Mouse (Mus musculus) lung, postnatal 0 days (tissue): ENCODE data around the gene Fam189a1. TPM values are rescaled to one million over a fixed set of nuclear protein-coding genes. Genes with fewer than 3 reads are reported as not detected.

Experiments used
- ATAC-seq: fragments of 200-750 bp; cut with Nextera tagmentation; 2 replicates; pipeline ENCODE4 v1.8.0; 2017; ENCODE audit warnings: moderate library complexity
- DNase-seq: peaks from one replicate; pipeline ENCODE4 v3.0.0-alpha.2; 2016; ENCODE audit warnings: low spot score
- H3K27ac ChIP-seq: fragments of 300-500 bp; sonication (generic); 2 replicates; pipeline ENCODE4 v1.5.1; 2014; ENCODE audit warnings: antibody characterized with exemption, mild to moderate bottlenecking, low read length, mixed read lengths
- H3K27me3 ChIP-seq: fragments of 300-500 bp; sonication (generic); replicated peaks from 2 replicates; pipeline ENCODE4 v1.6.1; 2014; ENCODE audit warnings: low read length, mixed read lengths; ENCODE audit not compliant: insufficient read depth
- H3K36me3 ChIP-seq: fragments of 300-500 bp; sonication (generic); 2 replicates; pipeline ENCODE4 v1.6.1; 2014; ENCODE audit warnings: low read length, mixed read lengths; ENCODE audit not compliant: insufficient read depth
- H3K4me1 ChIP-seq: fragments of 300-500 bp; sonication (generic); 2 replicates; pipeline ENCODE4 v1.6.1; 2014; ENCODE audit warnings: antibody characterized with exemption, low read depth, low read length, mixed read lengths; ENCODE audit not compliant: insufficient read depth
- H3K4me2 ChIP-seq: fragments of 300-500 bp; sonication (generic); replicated peaks from 2 replicates; pipeline ENCODE4 v1.6.1; 2014; ENCODE audit warnings: low read depth, mild to moderate bottlenecking, low read length, moderate library complexity, mixed read lengths
- H3K4me3 ChIP-seq: fragments of 300-500 bp; sonication (generic); 2 replicates; pipeline ENCODE4 v1.5.1; 2014; ENCODE audit warnings: low read depth, low read length
- H3K9ac ChIP-seq: fragments of 300-500 bp; sonication (generic); replicated peaks from 2 replicates; pipeline ENCODE4 v1.6.1; 2014; ENCODE audit warnings: low read depth, mild to moderate bottlenecking
- H3K9me3 ChIP-seq: fragments of 300-500 bp; sonication (generic); 2 replicates; pipeline ENCODE4 v1.6.1; 2016; ENCODE audit warnings: low read length, mixed read lengths
- CTCF ChIP-seq: IDR thresholded peaks from 2 replicates; pipeline ENCODE4 v1.5.1; 2016; ENCODE audit warnings: antibody characterized with exemption, mild to moderate bottlenecking
- EP300 ChIP-seq: IDR thresholded peaks from 2 replicates; pipeline ENCODE4 v1.6.1; 2016; ENCODE audit warnings: antibody characterized with exemption, mild to moderate bottlenecking, control low read depth
- WGBS: fragments of 180-500 bp; shearing (Covaris S2); extraction: QIAGEN DNeasy Blood & Tissue Kit; methylation state at CpG from one replicate; pipeline ENCODE4 v1.1.7; 2014; 5-methylcytosine and 5-hydroxymethylcytosine counted together
- polyA plus RNA-seq: library from polyadenylated mRNA; unstranded; fragments of >200 nt; fragmentation: Nextera tagmentation; extraction: Ambion mirVana; gene quantifications from 2 replicates; pipeline ENCODE4 v1.2.1, GENCODE M21; 2015

The Fam189a1 gene
- polyA plus RNA-seq, 1 experiment from 2014 or later: 0.07 TPM

DNA sequence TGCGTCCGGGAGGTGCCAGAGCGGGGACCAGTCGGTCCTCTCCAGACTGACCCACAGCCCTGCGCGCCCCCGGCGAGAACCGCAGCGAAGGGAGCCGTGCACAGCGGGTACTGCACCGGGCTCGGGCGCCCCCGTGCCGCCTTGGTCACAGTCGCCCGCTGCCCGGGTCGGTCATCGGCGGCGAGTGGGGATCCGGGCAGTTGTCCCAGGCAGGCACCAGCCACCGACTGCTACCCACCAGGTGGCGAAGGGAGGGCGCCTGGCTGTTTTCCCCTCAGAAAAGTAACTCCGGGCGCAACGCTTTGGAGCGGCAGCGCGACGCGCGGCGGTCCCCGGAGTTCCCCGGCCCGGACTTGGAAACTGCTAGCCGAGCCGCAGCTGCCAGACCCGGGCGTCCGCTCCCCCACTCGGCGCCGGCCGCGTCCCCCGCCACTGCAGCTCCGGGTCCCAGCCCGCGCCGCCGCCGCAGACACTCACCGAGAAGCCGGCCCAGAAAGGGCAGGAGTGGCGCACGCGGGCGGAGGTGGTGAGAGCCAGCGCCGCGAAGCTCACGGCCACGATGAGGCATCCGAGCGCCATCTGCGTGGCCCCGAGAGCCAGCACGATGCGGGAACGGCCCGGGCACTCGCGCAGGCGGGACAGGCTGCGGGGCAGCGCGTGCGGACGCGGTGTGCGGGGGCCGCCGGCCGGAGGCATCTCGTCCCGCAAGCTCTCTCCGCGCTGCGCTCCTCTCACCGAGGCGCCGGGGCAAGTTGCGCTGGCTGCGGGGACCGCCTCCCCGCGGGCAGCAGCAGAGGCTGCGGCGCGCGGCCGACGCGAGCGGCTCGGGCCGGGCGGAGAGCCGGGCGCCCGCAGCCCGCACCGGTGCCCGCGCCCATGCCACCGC is 499 bp downstream of the Fam189a1 start:
- H3K9me3 ChIP-seq: no peaks in the 10 kb centered on the region
- peak; percentile 43 for ATAC-seq
- DNase-seq: no peak
- no peaks in the 10 kb centered on the region for H3K36me3 ChIP-seq
- no peak overlapping the region for H3K27ac ChIP-seq
- peaks cover 33% of the 10 kb centered on the region for H3K27me3 ChIP-seq
- peak overlapping the region; percentile 49 for H3K4me3 ChIP-seq
- H3K9ac ChIP-seq: no peak overlapping the region
- TF ChIP-seq CTCF (no peak), EP300 (no peak)
- WGBS: under 1% methylated on average over 70 of the region's 122 CpGs
- peak overlapping the region; percentile 99 for H3K4me2 ChIP-seq
- peaks cover 4% of the 10 kb centered on the region; the same call in 1 of the 2 replicates for H3K4me1 ChIP-seq

DNA sequence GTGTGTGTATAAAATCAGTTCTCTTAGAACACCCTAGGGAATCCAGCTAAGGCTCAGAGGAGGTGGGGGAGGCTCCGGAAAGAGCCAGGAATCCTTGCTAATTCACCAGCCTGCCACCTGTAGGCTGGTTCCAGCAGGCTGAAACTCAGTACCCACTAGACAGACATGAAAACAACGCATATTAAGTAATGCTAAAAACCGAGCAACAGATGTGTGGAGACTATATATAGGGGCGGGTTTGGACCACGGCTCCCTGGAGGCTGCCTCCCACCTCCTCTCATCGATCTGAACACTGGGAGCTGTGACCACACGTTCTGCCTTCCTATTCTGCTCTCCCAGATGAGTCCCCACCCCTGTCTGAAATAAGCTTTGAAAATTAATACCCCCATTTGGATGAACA is 1.8 kb downstream of the Fam189a1 start:
- DNase-seq (no peak), ATAC-seq (no peak)
- H3K4me1 ChIP-seq: peaks cover 4% of the 10 kb centered on the region; the same call in 1 of the 2 replicates
- no peaks in the 10 kb centered on the region for H3K36me3 ChIP-seq
- H3K27me3 ChIP-seq: peaks cover 33% of the 10 kb centered on the region
- WGBS: 17% methylated on average over 7 of the region's 7 CpGs
- H3K9ac ChIP-seq: no peak overlapping the region
- no peak for TF ChIP-seq EP300
- TF ChIP-seq CTCF: no peak
- H3K4me2 ChIP-seq: no peak overlapping the region
- no peak overlapping the region for H3K4me3 ChIP-seq
- no peaks in the 10 kb centered on the region for H3K9me3 ChIP-seq
- H3K27ac ChIP-seq: no peak overlapping the region

DNA sequence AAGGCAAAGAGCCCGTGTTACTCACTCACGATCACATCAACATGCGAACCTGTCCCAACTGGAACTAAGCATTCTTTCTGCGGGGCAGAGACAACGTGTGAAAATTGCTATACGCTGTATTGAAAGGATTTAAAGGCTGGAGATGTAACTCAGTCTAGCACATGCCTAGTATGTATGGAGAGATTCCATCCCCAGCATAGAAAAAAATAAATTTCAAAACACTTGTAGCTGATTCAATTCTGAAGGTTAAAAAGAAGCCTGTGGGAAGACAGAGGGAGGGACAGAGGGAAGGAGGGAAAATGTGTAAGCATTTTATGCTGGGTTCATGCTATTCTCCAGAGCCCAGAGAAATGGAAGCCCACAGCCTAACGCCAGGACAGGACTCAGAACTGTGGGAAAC is 2.5 kb downstream of the Fam189a1 start:
- no peaks in the 10 kb centered on the region for H3K36me3 ChIP-seq
- H3K4me2 ChIP-seq: no peak overlapping the region
- H3K27ac ChIP-seq: no peak overlapping the region
- no peak for TF ChIP-seq CTCF
- TF ChIP-seq EP300: no peak
- H3K9me3 ChIP-seq: no peaks in the 10 kb centered on the region
- ATAC-seq (no peak), DNase-seq (no peak)
- H3K4me1 ChIP-seq: peaks cover 4% of the 10 kb centered on the region; the same call in 1 of the 2 replicates
- WGBS: 70% methylated on average over 7 of the region's 7 CpGs
- peaks cover 33% of the 10 kb centered on the region for H3K27me3 ChIP-seq
- H3K9ac ChIP-seq: no peak overlapping the region
- no peak overlapping the region for H3K4me3 ChIP-seq

DNA sequence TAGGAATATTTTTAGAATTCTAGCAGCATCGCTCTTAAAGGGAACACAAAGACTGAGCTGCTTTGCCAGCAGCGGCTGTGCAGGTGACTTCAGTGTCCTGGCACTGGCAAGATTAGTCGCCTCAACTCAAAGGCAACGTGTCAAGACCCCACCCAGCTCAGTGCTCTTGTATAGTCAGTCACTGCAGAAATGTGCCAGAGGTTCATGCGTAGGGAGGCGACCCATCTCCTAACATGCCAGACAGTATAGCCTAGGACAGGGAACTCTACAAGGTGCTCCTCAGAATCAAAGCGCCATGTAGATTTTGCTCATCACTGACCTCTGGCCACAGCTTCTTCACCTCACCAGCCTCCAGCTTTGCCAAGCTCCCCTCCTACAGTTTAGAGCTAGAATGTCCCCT is 4.8 kb downstream of the Fam189a1 start:
- 82% methylated on average over 7 of the region's 7 CpGs for WGBS
- TF ChIP-seq CTCF: no peak
- no peak for TF ChIP-seq EP300

DNA sequence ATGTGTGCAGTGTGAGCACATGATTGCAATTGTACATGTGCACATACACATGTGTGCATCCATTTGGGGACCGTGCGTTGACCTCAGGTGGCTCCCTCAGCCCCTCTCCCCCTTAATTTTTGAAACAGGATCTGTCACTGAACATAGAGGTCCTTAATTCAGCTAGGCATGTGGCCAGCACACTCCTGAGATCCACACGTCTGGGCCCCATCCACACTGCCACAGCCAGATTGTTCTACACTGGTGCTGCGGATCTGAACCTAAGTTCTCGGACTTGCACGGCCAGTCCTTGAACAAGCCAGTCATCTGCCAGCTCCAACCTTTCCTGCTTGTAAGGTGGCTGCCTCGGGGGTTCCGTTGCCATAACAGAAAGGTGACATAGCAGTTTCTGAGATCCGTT is 7.3 kb downstream of the Fam189a1 start:
- no peak overlapping the region for H3K9ac ChIP-seq
- H3K4me3 ChIP-seq: no peak overlapping the region
- H3K4me2 ChIP-seq: no peak overlapping the region
- no peak for TF ChIP-seq CTCF
- TF ChIP-seq EP300: no peak
- ATAC-seq (no peak), DNase-seq (no peak)
- no peak overlapping the region for H3K27ac ChIP-seq
- H3K36me3 ChIP-seq: no peaks in the 10 kb centered on the region
- H3K4me1 ChIP-seq: no peaks in the 10 kb centered on the region
- peaks cover 5% of the 10 kb centered on the region; the same call in 1 of the 2 replicates for H3K27me3 ChIP-seq
- 82% methylated on average over 9 of the region's 9 CpGs for WGBS
- H3K9me3 ChIP-seq: no peaks in the 10 kb centered on the region

More for the DNA sequence above, 4.8 kb downstream of the Fam189a1 start:
- no peak overlapping the region for H3K4me3 ChIP-seq
- peaks cover 19% of the 10 kb centered on the region for H3K27me3 ChIP-seq
- H3K36me3 ChIP-seq: no peaks in the 10 kb centered on the region
- ATAC-seq: no peak
- DNase-seq: no peak
- H3K9ac ChIP-seq: no peak overlapping the region
- no peak overlapping the region for H3K27ac ChIP-seq
- no peak overlapping the region for H3K4me2 ChIP-seq
- H3K4me1 ChIP-seq: peaks cover 4% of the 10 kb centered on the region; the same call in 1 of the 2 replicates
- no peaks in the 10 kb centered on the region for H3K9me3 ChIP-seq

DNA sequence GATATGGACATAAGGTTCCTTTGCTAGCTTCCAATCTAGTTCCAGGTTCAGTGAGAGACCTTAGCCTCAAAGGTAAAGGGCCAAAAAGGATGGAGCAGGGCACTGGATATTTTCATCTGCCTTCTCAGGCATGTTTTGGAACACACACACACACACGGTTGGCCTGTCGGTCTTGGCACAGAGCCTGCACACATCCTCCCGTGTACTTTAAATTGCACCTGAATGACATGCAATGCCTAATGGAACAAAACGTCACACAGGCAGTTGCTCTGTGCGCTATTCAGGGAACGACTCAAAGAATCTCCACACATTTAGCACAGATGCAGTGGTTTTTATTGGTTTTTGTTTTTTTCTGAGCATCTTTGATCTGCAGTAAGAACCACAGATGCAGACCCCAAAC is 11.5 kb downstream of the Fam189a1 start:
- Histone ChIP-seq H3K9me3 (no peaks in the 10 kb centered on the region), H3K4me2 (no peak overlapping the region), H3K9ac (no peak overlapping the region), H3K27ac (no peak overlapping the region), H3K4me3 (no peak overlapping the region), H3K36me3 (no peaks in the 10 kb centered on the region), H3K4me1 (no peaks in the 10 kb centered on the region), H3K27me3 (no peaks in the 10 kb centered on the region)
- WGBS: 60% methylated on average over 6 of the region's 6 CpGs
- DNase-seq: no peak
- TF ChIP-seq CTCF: no peak
- TF ChIP-seq EP300: no peak
- ATAC-seq: no peak
